Mouse (Mus musculus) brain, embryonic 14.5 days (tissue): ENCODE results near the gene Slc16a9.

Experiments used
- CTCF ChIP-seq: fragments of 200-500 bp; IDR thresholded peaks from 2 replicates; pipeline ENCODE4 v1.5.1; 2012; ENCODE audit warnings: inconsistent platforms, mild to moderate bottlenecking, moderate library complexity, borderline replicate concordance; ENCODE audit not compliant: insufficient read depth, insufficient read length; ENCODE audit errors: extremely low read depth
- POLR2A ChIP-seq: fragments of 200-500 bp; IDR thresholded peaks from 2 replicates; pipeline ENCODE4 v1.6.1; 2012; ENCODE audit warnings: mild to moderate bottlenecking, inconsistent platforms, borderline replicate concordance; ENCODE audit not compliant: poor library complexity, insufficient read depth, insufficient read length, severe bottlenecking; ENCODE audit errors: extremely low read depth

- no peak for TF ChIP-seq POLR2A
- no peak for TF ChIP-seq CTCF
Measured at GRCm38 (mm10) chr10:70230352-70230751, 14.5 kb upstream of the Slc16a9 start.
